Mouse (Mus musculus): ENCODE measurements around the gene Rsg1.
A peak's percentile ranks its signal among the peaks of the same experiment; 100 is the strongest.

Rsg1 gene

GRCm38 (mm10) chr4:141213342-141213741, 414 bp upstream of the Rsg1 start:
- DNase-seq: no peak

GRCm38 (mm10) chr4:141214337-141214851, 638 bp downstream of the Rsg1 start:
- peak; percentile 55 for DNase-seq

GRCm38 (mm10) chr4:141219583-141220213, 5.9 kb downstream of the Rsg1 start:
- DNase-seq: no peak

- DNase-seq: no peak
Observed at GRCm38 (mm10) chr4:141221848-141222247, 8.1 kb downstream of the Rsg1 start.

- DNase-seq: no peak
Observed at GRCm38 (mm10) chr4:141222752-141223151, 9.0 kb downstream of the Rsg1 start.

- DNase-seq: no peak
Observed at GRCm38 (mm10) chr4:141228687-141229086, 14.9 kb downstream of the Rsg1 start.

GRCm38 (mm10) chr4:141233196-141233595, 19.4 kb downstream of the Rsg1 start:
- no peak for DNase-seq

- no peak for DNase-seq
Observed at GRCm38 (mm10) chr4:141235537-141236111, 21.9 kb downstream of the Rsg1 start.

GRCm38 (mm10) chr4:141236856-141237255, 23.1 kb downstream of the Rsg1 start:
- no peak for DNase-seq

- DNase-seq: no peak
Observed at GRCm38 (mm10) chr4:141238492-141239387, 25.0 kb downstream of the Rsg1 start.

- peak; percentile 31 for DNase-seq
Observed at GRCm38 (mm10) chr4:141239388-141240125, 25.8 kb downstream of the Rsg1 start, which contains the start of gene Arhgef19. Gene Arhgef19, plus strand, starts transcription at chr4:141239499.

- no peak for DNase-seq
Observed at GRCm38 (mm10) chr4:141240617-141241016, 26.9 kb downstream of the Rsg1 start.

GRCm38 (mm10) chr4:141241861-141242260, 28.1 kb downstream of the Rsg1 start:
- DNase-seq: no peak

GRCm38 (mm10) chr4:141242651-141243241, 29.0 kb downstream of the Rsg1 start:
- peak; percentile 22 for DNase-seq

GRCm38 (mm10) chr4:141243636-141244035, 29.9 kb downstream of the Rsg1 start:
- DNase-seq: no peak

- no peak for DNase-seq
Observed at GRCm38 (mm10) chr4:141244401-141244800, 30.6 kb downstream of the Rsg1 start.

- peak; percentile 35 for DNase-seq
Observed at GRCm38 (mm10) chr4:141244931-141245425, 31.2 kb downstream of the Rsg1 start.

- DNase-seq: no peak
Observed at GRCm38 (mm10) chr4:141246089-141246997, 32.6 kb downstream of the Rsg1 start.

- no peak for DNase-seq
Observed at GRCm38 (mm10) chr4:141246998-141247350, 33.2 kb downstream of the Rsg1 start.

GRCm38 (mm10) chr4:141247776-141248613, 34.2 kb downstream of the Rsg1 start:
- no peak for DNase-seq
